Mouse (Mus musculus): ENCODE results near the gene Cadm3. TPM values are rescaled to one million over a fixed set of nuclear protein-coding genes. Genes with fewer than 3 reads are reported as not detected.

Gene Cadm3
- not detected in 2 replicates for polyA plus RNA-seq (2012; ENCODE audit: insufficient read depth, insufficient read length, missing spikeins)

DNA sequence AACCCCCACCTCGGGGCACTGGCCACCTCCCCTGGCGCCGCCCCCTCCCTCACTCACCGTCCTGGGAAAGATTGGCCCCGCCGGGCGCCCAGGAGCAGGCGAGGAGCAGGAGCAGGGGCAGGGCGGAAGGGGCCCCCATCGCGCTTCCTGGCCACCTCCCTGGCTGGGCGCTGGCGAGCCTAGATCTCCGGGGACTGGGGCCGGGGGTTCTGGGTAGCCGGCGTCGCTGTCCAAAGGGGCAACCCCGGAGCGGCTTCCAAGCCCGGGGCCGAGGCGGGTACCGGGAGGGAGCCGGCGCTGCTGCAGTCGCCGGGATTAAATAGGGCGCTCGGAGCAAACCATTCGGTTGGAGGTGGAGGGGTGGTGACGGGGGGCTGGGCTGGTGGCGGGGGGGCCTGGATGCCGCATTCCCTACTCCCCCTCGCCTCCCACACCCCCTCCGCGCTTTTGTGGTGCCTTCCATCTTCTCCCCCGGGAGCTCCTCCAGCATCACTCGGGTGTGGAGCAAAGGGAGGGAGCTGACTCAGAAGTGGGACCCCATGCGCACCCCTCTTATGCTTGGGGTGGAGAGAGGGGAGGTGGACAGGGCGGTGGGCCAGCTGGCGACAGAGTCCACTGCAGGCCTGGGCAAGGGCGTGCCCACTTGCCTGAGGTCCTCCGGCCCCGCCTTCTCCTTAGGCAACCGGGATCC lies at the start of gene Cadm3:
Cadm3 (minus strand) TSS at position 340 of the 691 bp plus-strand sequence.
- H3K27ac ChIP-seq (ENCODE audit: insufficient read depth, low read depth, low read length), result no peak within 1 kb of the TSS
- H3K4me1 ChIP-seq (ENCODE audit: control insufficient read depth, insufficient read depth, low read length), result peaks cover 6% of the 10 kb centered on the region; the same call in 1 of the 2 replicates
- TF ChIP-seq CTCF (IDR thresholded peaks at IDR 0.05; ENCODE audit: low read depth, low read length) (no peak), POLR2A (IDR thresholded peaks at IDR 0.05; ENCODE audit: borderline replicate concordance, low read depth, low read length) (no peak)
- peak within 1 kb of the TSS; percentile 44 for H3K4me3 ChIP-seq (ENCODE audit: insufficient read depth, low read length)

DNA sequence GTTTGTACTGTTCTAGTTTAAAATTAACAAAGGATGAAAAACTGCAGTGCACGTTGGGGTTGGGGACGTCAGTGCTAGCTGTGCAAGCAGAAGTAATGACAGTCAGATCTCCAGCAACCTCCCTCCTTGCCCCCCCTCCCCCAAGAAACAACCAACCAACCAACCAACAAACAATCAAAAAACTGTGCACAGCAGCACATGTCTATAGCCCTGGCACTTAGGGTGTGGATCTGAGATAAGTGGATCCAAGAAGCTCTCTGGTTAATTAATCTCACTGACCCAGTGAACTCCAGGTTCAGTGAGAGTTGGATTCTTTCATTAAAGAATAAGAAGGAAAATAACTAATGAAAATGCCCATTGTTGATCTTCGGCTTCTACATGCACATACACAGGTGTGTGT lies 47.1 kb upstream of the Cadm3 start:
- no peak overlapping the region for H3K27ac ChIP-seq (ENCODE audit: insufficient read depth, low read depth, low read length)
- H3K4me1 ChIP-seq (ENCODE audit: control insufficient read depth, insufficient read depth, low read length), result peaks cover 38% of the 10 kb centered on the region
- no peak overlapping the region for H3K4me3 ChIP-seq (ENCODE audit: insufficient read depth, low read length)
- no peak for TF ChIP-seq POLR2A (IDR thresholded peaks at IDR 0.05; ENCODE audit: borderline replicate concordance, low read depth, low read length)
- TF ChIP-seq CTCF (IDR thresholded peaks at IDR 0.05; ENCODE audit: low read depth, low read length), result no peak

DNA sequence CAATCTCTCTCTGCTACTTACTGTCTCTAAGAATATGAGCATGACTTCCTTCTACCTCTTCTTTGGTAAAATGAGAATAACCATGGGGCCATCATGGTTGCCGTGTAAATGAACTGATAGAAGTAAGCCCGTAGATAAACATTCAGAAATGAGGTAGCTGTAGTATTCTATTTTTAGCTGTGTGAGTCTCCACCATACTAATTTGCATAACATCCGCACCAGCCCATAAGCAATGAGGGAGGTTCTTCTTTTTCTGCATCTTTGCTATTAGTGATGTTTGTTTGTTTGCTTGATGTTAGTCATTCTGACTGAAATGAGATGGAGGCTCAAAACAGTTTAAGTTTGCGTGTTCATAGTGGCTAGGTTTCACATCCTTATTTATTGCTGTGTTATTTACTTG lies 44.4 kb upstream of the Cadm3 start:
- Histone ChIP-seq H3K27ac (ENCODE audit: insufficient read depth, low read depth, low read length) (0 out of 2 replicates have a peak overlapping the region, but pooled peaks have one; percentile 38), H3K4me3 (ENCODE audit: insufficient read depth, low read length) (no peak overlapping the region), H3K4me1 (ENCODE audit: control insufficient read depth, insufficient read depth, low read length) (peaks cover 45% of the 10 kb centered on the region)
- TF ChIP-seq POLR2A (IDR thresholded peaks at IDR 0.05; ENCODE audit: borderline replicate concordance, low read depth, low read length), result no peak
- no peak for TF ChIP-seq CTCF (IDR thresholded peaks at IDR 0.05; ENCODE audit: low read depth, low read length)

DNA sequence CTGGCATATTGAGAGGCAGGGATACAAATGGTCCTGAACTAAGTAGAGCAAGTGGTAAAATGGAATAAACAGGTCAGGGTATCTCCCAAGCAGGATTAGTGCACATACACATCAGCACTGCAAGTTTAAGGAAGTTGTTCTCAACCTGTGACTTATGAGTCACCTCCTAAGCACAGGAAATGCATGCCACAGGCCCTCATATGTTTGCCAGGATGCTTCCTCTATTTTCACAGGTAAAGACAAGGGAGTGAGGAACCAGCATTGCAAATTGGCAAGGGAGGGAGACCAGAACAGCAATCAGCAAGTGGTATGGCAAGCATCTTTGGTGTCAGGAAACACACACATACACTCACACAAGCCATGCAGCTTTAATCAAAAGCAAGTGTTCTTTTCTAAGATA lies 41.6 kb upstream of the Cadm3 start:
- Histone ChIP-seq H3K27ac (ENCODE audit: insufficient read depth, low read depth, low read length) (peak overlapping the region; percentile 2; the same call in 1 of the 2 replicates), H3K4me3 (ENCODE audit: insufficient read depth, low read length) (no peak overlapping the region), H3K4me1 (ENCODE audit: control insufficient read depth, insufficient read depth, low read length) (peaks cover 43% of the 10 kb centered on the region)
- no peak for TF ChIP-seq POLR2A (IDR thresholded peaks at IDR 0.05; ENCODE audit: borderline replicate concordance, low read depth, low read length)
- TF ChIP-seq CTCF (IDR thresholded peaks at IDR 0.05; ENCODE audit: low read depth, low read length), result no peak

DNA sequence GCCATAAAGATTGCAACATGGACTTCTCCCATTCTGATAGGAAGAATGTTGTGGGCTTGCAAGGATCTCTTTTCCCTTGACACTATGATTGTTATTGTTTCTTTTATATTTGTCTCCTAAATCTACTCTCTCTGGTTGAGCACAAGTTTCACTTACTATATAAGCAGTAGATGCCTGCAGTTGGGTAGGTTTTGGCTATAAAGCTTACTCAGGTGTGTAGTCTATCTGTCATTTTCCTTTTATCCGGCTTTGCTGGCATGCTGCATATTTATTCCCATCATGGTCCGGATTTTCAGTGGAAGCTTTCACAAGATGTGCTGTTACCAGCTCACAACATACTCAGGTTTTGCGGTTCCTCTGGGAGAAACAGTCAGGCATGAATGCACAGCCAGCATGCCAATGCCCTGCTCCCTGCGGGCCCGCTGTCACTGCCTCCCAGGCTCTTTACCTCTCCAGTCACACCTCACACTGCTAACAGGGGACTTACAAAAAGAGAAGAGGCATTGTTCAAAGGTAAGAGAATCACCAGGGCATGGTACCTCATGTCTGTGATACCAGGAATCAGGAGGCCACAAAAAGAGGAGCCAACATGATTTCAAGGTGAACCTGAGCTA lies 37.3 kb upstream of the Cadm3 start:
- peaks cover 23% of the 10 kb centered on the region for H3K4me1 ChIP-seq (ENCODE audit: control insufficient read depth, insufficient read depth, low read length)
- no peak for TF ChIP-seq POLR2A (IDR thresholded peaks at IDR 0.05; ENCODE audit: borderline replicate concordance, low read depth, low read length)
- TF ChIP-seq CTCF (IDR thresholded peaks at IDR 0.05; ENCODE audit: low read depth, low read length), result no peak
- H3K4me3 ChIP-seq (ENCODE audit: insufficient read depth, low read length), result no peak overlapping the region
- no peak overlapping the region for H3K27ac ChIP-seq (ENCODE audit: insufficient read depth, low read depth, low read length)

DNA sequence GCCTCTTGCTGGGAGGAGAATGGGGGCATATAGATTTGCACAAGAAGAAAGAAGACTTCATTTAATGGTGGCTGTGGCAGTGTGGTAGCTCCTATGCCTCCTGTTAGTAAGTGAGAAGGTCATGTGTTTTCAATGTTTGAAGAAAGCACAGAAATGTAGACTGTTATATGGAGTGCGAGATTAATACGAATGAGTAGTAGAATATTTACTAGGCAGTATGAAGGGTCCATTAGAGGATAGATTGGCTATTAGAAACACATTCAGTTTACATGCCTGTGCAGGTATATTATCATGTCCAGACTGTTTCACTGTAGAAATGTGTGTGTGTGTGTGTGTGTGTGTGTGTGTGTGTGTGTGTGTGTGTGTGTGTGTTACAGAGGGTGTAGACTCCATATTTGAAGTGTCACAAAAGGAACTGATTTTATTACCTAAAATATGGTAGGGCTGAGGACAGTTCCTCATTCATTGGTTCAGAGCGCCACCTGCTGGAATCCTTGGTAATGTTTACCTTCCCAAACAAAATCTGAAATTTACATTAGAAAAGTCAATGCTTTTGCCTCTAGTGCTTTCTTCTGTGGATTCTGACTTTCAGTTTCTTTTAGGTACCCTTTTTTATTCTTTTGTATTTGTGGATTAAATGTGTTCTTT lies 31.0 kb upstream of the Cadm3 start:
- no peak for TF ChIP-seq CTCF (IDR thresholded peaks at IDR 0.05; ENCODE audit: low read depth, low read length)
- TF ChIP-seq POLR2A (IDR thresholded peaks at IDR 0.05; ENCODE audit: borderline replicate concordance, low read depth, low read length), result no peak
- Histone ChIP-seq H3K4me1 (ENCODE audit: control insufficient read depth, insufficient read depth, low read length) (peaks cover 11% of the 10 kb centered on the region), H3K27ac (ENCODE audit: insufficient read depth, low read depth, low read length) (no peak overlapping the region), H3K4me3 (ENCODE audit: insufficient read depth, low read length) (no peak overlapping the region)

DNA sequence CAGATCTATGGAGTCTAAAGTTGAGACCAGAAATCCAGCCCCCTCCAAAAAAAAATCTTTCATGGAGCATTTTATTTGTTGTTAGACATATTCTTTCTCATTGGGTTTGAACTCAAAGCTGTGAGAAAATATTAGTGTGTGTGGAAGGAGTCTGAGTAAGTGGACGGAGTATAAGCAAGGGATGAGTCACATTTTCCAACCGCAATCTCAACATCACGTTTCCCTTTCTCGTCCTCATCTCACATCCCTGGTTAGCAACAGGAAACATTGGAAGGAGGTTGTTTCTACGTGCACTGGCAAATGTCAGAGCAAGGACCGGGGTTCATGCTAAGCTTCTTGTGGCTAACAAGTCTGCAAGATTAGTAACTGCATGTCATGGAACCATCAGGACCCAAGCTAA lies 24.3 kb upstream of the Cadm3 start:
- Histone ChIP-seq H3K27ac (ENCODE audit: insufficient read depth, low read depth, low read length) (no peak overlapping the region), H3K4me1 (ENCODE audit: control insufficient read depth, insufficient read depth, low read length) (peaks cover 11% of the 10 kb centered on the region), H3K4me3 (ENCODE audit: insufficient read depth, low read length) (no peak overlapping the region)
- no peak for TF ChIP-seq CTCF (IDR thresholded peaks at IDR 0.05; ENCODE audit: low read depth, low read length)
- no peak for TF ChIP-seq POLR2A (IDR thresholded peaks at IDR 0.05; ENCODE audit: borderline replicate concordance, low read depth, low read length)

DNA sequence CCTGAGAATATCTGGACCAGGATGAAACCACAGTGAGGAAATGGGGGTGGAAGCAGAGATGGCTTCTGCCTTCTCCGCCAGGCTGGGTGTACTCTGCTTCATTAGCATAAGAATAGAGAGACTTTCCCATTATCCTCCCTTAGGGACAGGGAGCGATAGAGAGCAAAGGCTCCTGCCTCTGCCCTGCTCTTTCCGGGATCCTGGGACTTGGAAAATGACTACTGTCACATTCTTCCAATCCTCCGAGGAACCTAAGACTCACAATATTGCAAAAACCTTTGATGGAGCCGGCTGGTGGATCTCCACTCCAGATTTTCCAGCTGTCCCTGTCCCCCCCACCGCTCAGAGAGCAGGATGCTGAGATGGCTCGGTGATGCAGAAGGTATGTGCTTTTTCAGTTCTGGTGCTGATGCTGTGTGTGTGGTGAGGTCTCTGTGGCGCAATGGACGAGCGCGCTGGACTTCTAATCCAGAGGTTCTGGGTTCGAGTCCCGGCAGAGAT lies 22.5 kb upstream of the Cadm3 start:
- H3K4me1 ChIP-seq (ENCODE audit: control insufficient read depth, insufficient read depth, low read length), result peaks cover 11% of the 10 kb centered on the region
- TF ChIP-seq CTCF (IDR thresholded peaks at IDR 0.05; ENCODE audit: low read depth, low read length), result no peak
- TF ChIP-seq POLR2A (IDR thresholded peaks at IDR 0.05; ENCODE audit: borderline replicate concordance, low read depth, low read length), result no peak
- no peak overlapping the region for H3K27ac ChIP-seq (ENCODE audit: insufficient read depth, low read depth, low read length)
- H3K4me3 ChIP-seq (ENCODE audit: insufficient read depth, low read length), result no peak overlapping the region

DNA sequence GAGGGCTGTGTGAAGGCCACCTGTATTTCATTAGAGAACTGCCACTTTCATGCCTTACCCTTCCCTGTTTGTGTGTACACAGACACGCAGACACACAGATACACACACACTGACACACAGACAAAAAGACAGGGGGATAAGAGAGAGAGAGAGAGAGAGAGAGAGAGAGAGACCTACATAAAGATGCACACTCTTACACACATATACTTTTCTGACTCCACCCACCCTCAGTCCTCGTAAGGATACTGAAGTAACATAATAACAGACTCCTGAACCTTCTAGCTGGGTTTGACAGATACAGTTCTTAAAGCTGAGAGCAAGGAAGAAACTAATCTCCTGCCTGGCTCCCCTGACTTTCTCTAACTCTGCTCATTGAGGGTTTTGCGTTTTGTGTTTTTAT lies 21.9 kb upstream of the Cadm3 start:
- Histone ChIP-seq H3K4me3 (ENCODE audit: insufficient read depth, low read length) (no peak overlapping the region), H3K27ac (ENCODE audit: insufficient read depth, low read depth, low read length) (no peak overlapping the region), H3K4me1 (ENCODE audit: control insufficient read depth, insufficient read depth, low read length) (peaks cover 11% of the 10 kb centered on the region)
- TF ChIP-seq POLR2A (IDR thresholded peaks at IDR 0.05; ENCODE audit: borderline replicate concordance, low read depth, low read length) (no peak), CTCF (IDR thresholded peaks at IDR 0.05; ENCODE audit: low read depth, low read length) (no peak)

DNA sequence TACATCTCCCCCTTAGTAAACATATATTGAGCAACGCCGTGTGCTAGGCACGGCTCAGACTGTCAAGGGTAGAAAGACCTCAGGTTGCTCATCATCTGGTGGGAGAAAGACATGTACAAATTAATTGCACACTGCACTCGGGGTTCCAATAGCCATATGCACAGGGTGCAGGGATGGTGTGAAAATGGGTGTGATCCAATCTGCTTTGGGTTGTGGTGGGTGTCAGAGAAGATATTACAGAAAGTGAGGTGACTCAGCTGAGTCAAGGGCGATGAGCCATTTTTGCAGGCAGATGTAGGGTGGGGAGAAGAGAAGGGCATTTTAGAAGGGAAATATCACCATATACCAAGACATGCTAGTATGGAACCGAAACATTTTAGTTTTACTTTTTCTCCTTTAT lies 13.9 kb upstream of the Cadm3 start:
- Histone ChIP-seq H3K4me3 (ENCODE audit: insufficient read depth, low read length) (no peak overlapping the region), H3K27ac (ENCODE audit: insufficient read depth, low read depth, low read length) (no peak overlapping the region), H3K4me1 (ENCODE audit: control insufficient read depth, insufficient read depth, low read length) (no peaks in the 10 kb centered on the region)
- TF ChIP-seq POLR2A (IDR thresholded peaks at IDR 0.05; ENCODE audit: borderline replicate concordance, low read depth, low read length) (no peak), CTCF (IDR thresholded peaks at IDR 0.05; ENCODE audit: low read depth, low read length) (no peak)
